Mouse (Mus musculus): Measurements from ENCODE around the gene Ffar1.

- TF ChIP-seq POLR2A (IDR thresholded peaks at IDR 0.05; ENCODE audit: borderline replicate concordance, insufficient read depth, low read length) (no peak), CTCF (IDR thresholded peaks at IDR 0.05; ENCODE audit: borderline replicate concordance, insufficient read depth, low read depth, low read length) (no peak)
Measured at GRCm38 (mm10) chr7:30863386-30863785, 2.0 kb upstream of the Ffar1 start.
